Comparison of ENCODE assay signal across 7 mouse cellular contexts in genomic region chr9:57467271-57467771, GRCm38 (mm10). TPM values are rescaled to one million over a fixed set of nuclear protein-coding genes. Genes with fewer than 3 reads are reported as not detected.
DNase-seq lines count a peak whose midpoint lies in the region; ATAC-seq and TF ChIP-seq lines count a peak whose summit lies in the region.

No protein-coding gene starts in this region.

- peak overlapping the region; percentile 76 for H3K9ac ChIP-seq in ES-Bruce4 (ENCODE audit: low read depth, poor library complexity, severe bottlenecking)
- peak overlapping the region; percentile 89 for H3K9ac ChIP-seq in heart, embryonic 13.5 days
- H3K9ac ChIP-seq in liver, embryonic 12.5 days, result peak overlapping the region; percentile 53

- no peak for TF ChIP-seq POLR2A in ES-Bruce4 (IDR thresholded peaks at IDR 0.05; ENCODE audit: insufficient read depth, low read length)

- peak overlapping the region; percentile 77 for H3K4me3 ChIP-seq in ES-Bruce4 (ENCODE audit: low read depth, low read length)
- peak overlapping the region; percentile 77 for H3K4me3 ChIP-seq in heart, embryonic 13.5 days
- peak overlapping the region; percentile 59 for H3K4me3 ChIP-seq in liver, embryonic 12.5 days

- H3K4me1 ChIP-seq in ES-Bruce4 (ENCODE audit: control insufficient read depth, insufficient read depth, low read length), result peaks cover 6% of the 10 kb centered on the region
- H3K4me1 ChIP-seq in heart, embryonic 13.5 days, result peaks cover 19% of the 10 kb centered on the region
- H3K4me1 ChIP-seq in liver, embryonic 12.5 days, result peaks cover 31% of the 10 kb centered on the region

- TF ChIP-seq EP300 in ES-Bruce4 (IDR thresholded peaks at IDR 0.05; ENCODE audit: insufficient read depth, low read depth, low read length), result no peak

- TF ChIP-seq CTCF in ES-Bruce4 (IDR thresholded peaks at IDR 0.05; ENCODE audit: low read depth, low read length), result no peak

- peak; percentile 36 for DNase-seq in 3134 (ENCODE audit: extremely low read depth, insufficient read length, low spot score)
- peak; percentile 72 to 75 for DNase-seq in cerebellum, postnatal 14 days
- peak; percentile 44 for DNase-seq in kidney, postnatal 14 days
- peak; percentile 45 to 52 for DNase-seq in right cerebral cortex, adult 2 months (ENCODE audit: low spot score in 2 of 2)

- H3K9me3 ChIP-seq in ES-Bruce4 (replicated peaks; ENCODE audit: control insufficient read depth, insufficient read depth, low read length, poor library complexity, severe bottlenecking), result no peaks in the 10 kb centered on the region
- no peaks in the 10 kb centered on the region for H3K9me3 ChIP-seq in heart, embryonic 13.5 days
- no peaks in the 10 kb centered on the region for H3K9me3 ChIP-seq in liver, embryonic 12.5 days (replicated peaks)

- ATAC-seq in heart, embryonic 13.5 days (ENCODE audit: extremely low read depth, insufficient number of reproducible peaks, low FRiP score, low TSS enrichment), result no peak; the same call in 1 of the 2 replicates
- peak; percentile 38 for ATAC-seq in liver, embryonic 12.5 days

- no peak overlapping the region for H3K27ac ChIP-seq in ES-Bruce4 (ENCODE audit: insufficient read depth, low read length)
- H3K27ac ChIP-seq in heart, embryonic 13.5 days (replicated peaks), result no peak overlapping the region
- H3K27ac ChIP-seq in liver, embryonic 12.5 days, result no peak overlapping the region

- H3K36me3 ChIP-seq in ES-Bruce4 (ENCODE audit: control insufficient read depth, insufficient read depth, low read length, poor library complexity, severe bottlenecking), result no peaks in the 10 kb centered on the region
- H3K36me3 ChIP-seq in heart, embryonic 13.5 days, result no peaks in the 10 kb centered on the region
- no peaks in the 10 kb centered on the region for H3K36me3 ChIP-seq in liver, embryonic 12.5 days

- no peaks in the 10 kb centered on the region for H3K27me3 ChIP-seq in ES-Bruce4 (ENCODE audit: control insufficient read depth, insufficient read depth, low read length, poor library complexity, severe bottlenecking)
- 0 out of 2 replicates have a peak, but pooled peaks cover 4% of the 10 kb centered on the region for H3K27me3 ChIP-seq in heart, embryonic 13.5 days (replicated peaks)
- peaks cover 33% of the 10 kb centered on the region for H3K27me3 ChIP-seq in liver, embryonic 12.5 days (replicated peaks)

- WGBS in heart, embryonic 13.5 days, result 2% methylated on average over 18 of the region's 18 CpGs
- 7% methylated on average over 18 of the region's 18 CpGs for WGBS in liver, embryonic 12.5 days (ENCODE audit: insufficient replicate concordance)

- peak overlapping the region; percentile 94 for H3K4me2 ChIP-seq in heart, embryonic 13.5 days
- H3K4me2 ChIP-seq in liver, embryonic 12.5 days, result peak overlapping the region; percentile 72

RNA-seq across cellular contexts. Expression of gene Scamp5, which starts 0.5 kb away (rescaled TPM):
- polyA plus RNA-seq in ES-Bruce4 (2011; ENCODE audit: insufficient read depth, insufficient read length, low read depth, missing spikeins), result 31.1 and 32.1 TPM in 2 replicates
- 9.8 and 10.0 TPM in 2 replicates for polyA plus RNA-seq in heart, embryonic 13.5 days (2015; fragmentation: Nextera tagmentation; extraction: Ambion mirVana)
- polyA plus RNA-seq in liver, embryonic 12.5 days (2016; fragmentation: Nextera tagmentation; extraction: Ambion mirVana), result 10.5 and 12.4 TPM in 2 replicates

RNA-seq across cellular contexts. Expression of gene Ppcdc, which starts 27.4 kb away (rescaled TPM):
- 35.6 and 39.8 TPM in 2 replicates for polyA plus RNA-seq in ES-Bruce4 (2011; ENCODE audit: insufficient read depth, insufficient read length, low read depth, missing spikeins)
- polyA plus RNA-seq in heart, embryonic 13.5 days (2015; fragmentation: Nextera tagmentation; extraction: Ambion mirVana), result 15.0 and 18.7 TPM in 2 replicates
- polyA plus RNA-seq in liver, embryonic 12.5 days (2016; fragmentation: Nextera tagmentation; extraction: Ambion mirVana), result 13.8 and 15.6 TPM in 2 replicates

RNA-seq across cellular contexts. Expression of gene Rpp25, which starts 36.5 kb away (rescaled TPM):
- 14.3 and 17.6 TPM in 2 replicates for polyA plus RNA-seq in ES-Bruce4 (2011; ENCODE audit: insufficient read depth, insufficient read length, low read depth, missing spikeins)
- polyA plus RNA-seq in heart, embryonic 13.5 days (2015; fragmentation: Nextera tagmentation; extraction: Ambion mirVana), result 12.2 and 13.5 TPM in 2 replicates
- 1.0 and 1.5 TPM in 2 replicates for polyA plus RNA-seq in liver, embryonic 12.5 days (2016; fragmentation: Nextera tagmentation; extraction: Ambion mirVana)

RNA-seq across cellular contexts. Expression of gene Cox5a, which starts 53.8 kb away (rescaled TPM):
- polyA plus RNA-seq in ES-Bruce4 (2011; ENCODE audit: insufficient read depth, insufficient read length, low read depth, missing spikeins), result 490 and 512 TPM in 2 replicates
- 1,286 and 1,445 TPM in 2 replicates for polyA plus RNA-seq in heart, embryonic 13.5 days (2015; fragmentation: Nextera tagmentation; extraction: Ambion mirVana)
- 415 and 442 TPM in 2 replicates for polyA plus RNA-seq in liver, embryonic 12.5 days (2016; fragmentation: Nextera tagmentation; extraction: Ambion mirVana)
